10 mouse cellular contexts compared by ENCODE assay signal in genomic region chr1:163070502-163070901, GRCm38 (mm10). TPM values are rescaled to one million over a fixed set of nuclear protein-coding genes. Genes with fewer than 3 reads are reported as not detected.
DNase-seq lines count a peak whose midpoint lies in the region; ATAC-seq and TF ChIP-seq lines count a peak whose summit lies in the region.
"Had no signal": no experiment of that assay in that cellular context is flagged by ENCODE, and none has a peak within 500 bp of the region (broad histone marks: within the 10 kb centered on the region; RNA-seq: fewer than 3 reads in every experiment).

No protein-coding gene starts in this region.

- DNase-seq in ovary, postnatal 36 days (ENCODE audit: low spot score), result peak; percentile 39
- no peak for DNase-seq in ovary, adult 18-20 months (ENCODE audit: low spot score)
- peak; percentile 62 to 74 for DNase-seq in layer of hippocampus, postnatal 10 days (ENCODE audit: low spot score in 2 of 2)
- DNase-seq in stomach, postnatal 0 days (ENCODE audit: low spot score), result peak; percentile 55
- no peak for DNase-seq in thymus, postnatal 0 days (ENCODE audit: low spot score)

- peak; percentile 76 for TF ChIP-seq CTCF in cortical plate, adult 2 months (IDR thresholded peaks at IDR 0.05; ENCODE audit: extremely low read depth, insufficient read depth, low read length)
- peak; percentile 93 for TF ChIP-seq CTCF in stomach, postnatal 0 days (IDR thresholded peaks at IDR 0.05; ENCODE audit: low read depth)

- no peaks in the 10 kb centered on the region for H3K27me3 ChIP-seq in hindbrain, embryonic 13.5 days
- no peaks in the 10 kb centered on the region for H3K27me3 ChIP-seq in stomach, postnatal 0 days (ENCODE audit: control insufficient read depth, insufficient read depth, low read length)
- H3K27me3 ChIP-seq: embryonic facial prominence, embryonic 12.5 days; liver, embryonic 15.5 days had no signal

- H3K9ac ChIP-seq in hindbrain, embryonic 13.5 days, result no peak overlapping the region
- no peak overlapping the region for H3K9ac ChIP-seq in stomach, postnatal 0 days (ENCODE audit: low read length)
- H3K9ac ChIP-seq: embryonic facial prominence, embryonic 12.5 days; liver, embryonic 15.5 days had no signal

- no peak for TF ChIP-seq POLR2A in cortical plate, adult 2 months (IDR thresholded peaks at IDR 0.05; ENCODE audit: extremely low read depth, insufficient read depth, low read length)

- H3K4me1 ChIP-seq in cortical plate, adult 2 months (ENCODE audit: control insufficient read depth, insufficient read depth, low read length), result no peaks in the 10 kb centered on the region
- H3K4me1 ChIP-seq in hindbrain, embryonic 13.5 days (replicated peaks), result no peaks in the 10 kb centered on the region
- H3K4me1 ChIP-seq in stomach, postnatal 0 days (replicated peaks; ENCODE audit: control insufficient read depth, insufficient read depth), result no peaks in the 10 kb centered on the region
- H3K4me1 ChIP-seq: embryonic facial prominence, embryonic 12.5 days; liver, embryonic 15.5 days had no signal

- H3K4me2 ChIP-seq in hindbrain, embryonic 13.5 days, result no peak overlapping the region
- H3K4me2 ChIP-seq in stomach, postnatal 0 days (replicated peaks; ENCODE audit: low read depth), result no peak overlapping the region
- H3K4me2 ChIP-seq: embryonic facial prominence, embryonic 12.5 days; liver, embryonic 15.5 days had no signal

- no peaks in the 10 kb centered on the region for H3K36me3 ChIP-seq in hindbrain, embryonic 13.5 days
- H3K36me3 ChIP-seq in stomach, postnatal 0 days (ENCODE audit: control insufficient read depth, insufficient read depth, low read length), result no peaks in the 10 kb centered on the region
- H3K36me3 ChIP-seq: embryonic facial prominence, embryonic 12.5 days; liver, embryonic 15.5 days had no signal

- TF ChIP-seq EP300 in stomach, postnatal 0 days (optimal IDR thresholded peaks at IDR 0.05), result no peak

- H3K4me3 ChIP-seq in cortical plate, adult 2 months (ENCODE audit: insufficient read depth, low read length), result no peak overlapping the region
- no peak overlapping the region for H3K4me3 ChIP-seq in hindbrain, embryonic 13.5 days
- no peak overlapping the region for H3K4me3 ChIP-seq in stomach, postnatal 0 days (ENCODE audit: low read depth, low read length)
- H3K4me3 ChIP-seq: embryonic facial prominence, embryonic 12.5 days; liver, embryonic 15.5 days had no signal

- WGBS in hindbrain, embryonic 13.5 days, result 2% methylated on average over 1 of the region's 1 CpGs
- WGBS in stomach, postnatal 0 days, result 0% methylated on average over 1 of the region's 1 CpGs

- no peak overlapping the region for H3K27ac ChIP-seq in cortical plate, adult 2 months (ENCODE audit: insufficient read depth, low read length)
- no peak overlapping the region for H3K27ac ChIP-seq in hindbrain, embryonic 13.5 days
- H3K27ac ChIP-seq in stomach, postnatal 0 days (replicated peaks), result no peak overlapping the region
- H3K27ac ChIP-seq: embryonic facial prominence, embryonic 12.5 days; liver, embryonic 15.5 days had no signal

- peak; percentile 82 for ATAC-seq in hindbrain, embryonic 13.5 days (ENCODE audit: low FRiP score)
- peak; percentile 90 for ATAC-seq in megakaryocyte progenitor cell, adult 5-6 weeks (replicated peaks; ENCODE audit: poor library complexity)
- ATAC-seq in stomach, postnatal 0 days (ENCODE audit: low FRiP score, low TSS enrichment), result peak; percentile 61; the same call in 1 of the 2 replicates

- no peaks in the 10 kb centered on the region for H3K9me3 ChIP-seq in hindbrain, embryonic 13.5 days
- H3K9me3 ChIP-seq in stomach, postnatal 0 days (ENCODE audit: control insufficient read depth, low read length), result no peaks in the 10 kb centered on the region
- H3K9me3 ChIP-seq: embryonic facial prominence, embryonic 12.5 days; liver, embryonic 15.5 days had no signal

RNA-seq across cellular contexts. Expression of gene Mroh9, which starts 15.0 kb away (rescaled TPM):
- not detected in 2 replicates for polyA plus RNA-seq in cortical plate, adult 2 months (2012; rRNA removed)
- polyA plus RNA-seq in hindbrain, embryonic 13.5 days (2015; fragmentation: Nextera tagmentation; extraction: Ambion mirVana), result not detected in 2 replicates
- not detected for total RNA-seq in layer of hippocampus, postnatal 10 days (2021)
- not detected in 2 replicates for total RNA-seq in megakaryocyte progenitor cell, adult 5-6 weeks (2015)
- total RNA-seq in megakaryocyte progenitor cell, adult 5-6 weeks (2017), result not detected in 2 replicates
- not detected in 2 replicates for polyA plus RNA-seq in stomach, postnatal 0 days (2015; fragmentation: Nextera tagmentation; extraction: Ambion mirVana)
- polyA plus RNA-seq in thymus, postnatal 0 days (2015; fragmentation: Nextera tagmentation; extraction: Ambion mirVana), result not detected in 2 replicates
- polyA plus RNA-seq: embryonic facial prominence, embryonic 12.5 days; liver, embryonic 15.5 days had no signal

Comparison
In these comparisons a context has a peak if more than half of its experiments do, and no peak if none do; other contexts are left out.
1. DNase-seq: peak in ovary, postnatal 36 days (single experiment), layer of hippocampus, postnatal 10 days (2 of 2) and stomach, postnatal 0 days (single experiment); none in ovary, adult 18-20 months (single experiment) and thymus, postnatal 0 days (single experiment).
2. Peak in every context shown above with its lines, with median percentiles within 50 percentile points of each other: ATAC-seq.